Mouse (Mus musculus) stomach, postnatal 0 days (tissue): Measurements from ENCODE around the gene Tas2r113.
"Not testable (repeated sequence)": the region's sequence is repeated elsewhere in the genome, so short reads cannot be mapped to it uniquely, and the experiment has no call there.

Experiments
- CTCF ChIP-seq: IDR thresholded peaks from 2 replicates; pipeline ENCODE4 v1.5.1; 2016; ENCODE audit warnings: antibody characterized with exemption, low read depth, mild to moderate bottlenecking, moderate library complexity
- EP300 ChIP-seq: optimal IDR thresholded peaks from 2 replicates; pipeline ENCODE3; 2016; ENCODE audit warnings: antibody characterized with exemption

DNA sequence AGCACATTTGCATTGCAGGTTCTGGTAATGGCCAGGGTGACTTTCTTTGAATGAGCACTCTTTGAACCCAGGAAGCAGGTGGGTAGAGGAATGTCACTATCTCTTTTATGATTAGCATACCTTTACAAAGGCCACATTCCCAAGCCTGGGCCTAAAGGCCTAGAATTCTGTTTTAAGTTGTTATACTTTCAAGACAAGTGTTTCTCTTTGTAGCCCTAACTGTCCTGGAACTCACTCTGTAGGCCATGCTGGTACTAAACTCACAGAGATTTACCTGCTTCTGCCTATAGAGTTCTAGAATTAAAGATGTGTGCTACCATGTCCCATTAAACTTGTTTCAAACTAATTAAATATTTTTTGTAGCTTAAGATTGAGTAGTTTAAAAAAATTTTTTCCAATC is 48.6 kb downstream of the Tas2r113 start:
- TF ChIP-seq CTCF, EP300: not testable (repeated sequence)
